Mouse (Mus musculus) E14TG2a.4 (cell line): ENCODE measurements around the gene Rai14.

Experiments
- CTCF ChIP-seq: conservative IDR thresholded peaks from 2 replicates; pipeline ENCODE4 v1.5.1; 2014; ENCODE audit warnings: low read length
- POU5F1 ChIP-seq: IDR thresholded peaks from 2 replicates; pipeline ENCODE4 v1.6.1; 2014; ENCODE audit warnings: low read length, borderline replicate concordance

DNA sequence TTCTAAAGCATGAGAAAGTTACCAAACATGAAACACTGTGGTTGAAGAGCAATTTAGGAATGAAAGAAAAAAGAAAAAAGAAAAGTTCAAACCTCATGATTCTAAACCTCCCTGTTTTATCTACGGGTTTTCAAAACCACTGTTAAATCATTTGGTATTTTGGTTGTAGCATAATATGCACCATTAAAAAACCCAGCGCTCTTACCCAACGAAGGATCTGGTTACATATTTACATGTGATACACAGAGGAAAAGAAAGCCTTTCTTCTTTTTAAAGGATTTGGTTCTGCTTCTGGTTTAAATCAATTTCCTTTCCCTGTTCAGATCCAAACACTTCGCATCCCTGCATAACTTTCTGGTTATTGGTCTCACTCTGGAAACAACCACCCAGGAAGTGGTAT, 21.5 kb upstream of the Rai14 start:
- no peak for TF ChIP-seq CTCF
- no peak for TF ChIP-seq POU5F1
